ENCODE assay signal across 10 mouse cellular contexts in the genomic region with DNA sequence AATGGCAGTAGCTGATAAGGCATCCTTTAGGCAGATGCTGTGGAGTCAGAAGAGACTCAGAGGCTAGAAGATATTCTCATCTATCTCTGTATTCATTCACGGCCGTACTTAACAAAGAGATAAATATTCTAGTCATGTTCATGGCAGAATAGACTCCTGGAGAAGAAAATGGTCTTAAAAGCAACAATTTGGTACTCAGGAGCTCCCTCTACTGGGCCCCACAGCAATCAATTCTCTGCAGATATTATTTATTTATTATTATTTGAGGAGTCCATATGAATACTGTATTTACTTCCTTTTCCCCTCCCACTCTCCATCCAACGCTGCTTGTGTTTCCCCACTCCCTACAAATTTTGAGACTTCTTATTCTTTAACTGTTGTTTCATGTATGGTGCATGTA. TPM values are rescaled to one million over a fixed set of nuclear protein-coding genes. Genes with fewer than 3 reads are reported as not detected.
A peak's percentile ranks its signal among the peaks of the same experiment; 100 is the strongest.
DNase-seq lines count a peak whose midpoint lies in the region; ATAC-seq and TF ChIP-seq lines count a peak whose summit lies in the region.
"Had no signal": no experiment of that assay in that cellular context is flagged by ENCODE, and none has a peak within 500 bp of the region (broad histone marks: within the 10 kb centered on the region; RNA-seq: fewer than 3 reads in every experiment).

No protein-coding gene starts in this region.

- no peak overlapping the region for H3K9ac ChIP-seq in forebrain, embryonic 14.5 days (ENCODE audit: low read length)
- no peak overlapping the region for H3K9ac ChIP-seq in forebrain, embryonic 13.5 days
- no peak overlapping the region for H3K9ac ChIP-seq in limb, embryonic 11.5 days (ENCODE audit: low read length)

- intact Hi-C loops in left cerebral cortex, postnatal 4 days (cut with DNase I): no loop called here

- TF ChIP-seq CTCF in thymus, adult 2 months (IDR thresholded peaks at IDR 0.05; ENCODE audit: borderline replicate concordance, control insufficient read depth, extremely low read depth, insufficient read depth, low read length, poor library complexity): no peak

- no peaks in the 10 kb centered on the region for H3K4me1 ChIP-seq in forebrain, embryonic 14.5 days (ENCODE audit: control insufficient read depth, insufficient read depth, low read length)
- H3K4me1 ChIP-seq in forebrain, embryonic 13.5 days: no peaks in the 10 kb centered on the region
- no peaks in the 10 kb centered on the region for H3K4me1 ChIP-seq in limb, embryonic 11.5 days (ENCODE audit: control insufficient read depth, insufficient read depth, low read length)
- no peaks in the 10 kb centered on the region for H3K4me1 ChIP-seq in limb, embryonic 10.5 days
- H3K4me1 ChIP-seq in thymus, adult 2 months (replicated peaks; ENCODE audit: control insufficient read depth, insufficient read depth, low read length): no peaks in the 10 kb centered on the region

- no peak for ATAC-seq in forebrain, embryonic 14.5 days
- ATAC-seq in forebrain, embryonic 13.5 days: no peak
- no peak for ATAC-seq in limb, embryonic 11.5 days (ENCODE audit: insufficient number of reproducible peaks, low FRiP score, low TSS enrichment, low read depth)

- TF ChIP-seq POLR2A in thymus, adult 2 months (IDR thresholded peaks at IDR 0.05; ENCODE audit: control insufficient read depth, extremely low read depth, insufficient read depth, low read length, poor library complexity): no peak

- no peak overlapping the region for H3K4me3 ChIP-seq in forebrain, embryonic 14.5 days (ENCODE audit: low read depth, low read length)
- no peak overlapping the region for H3K4me3 ChIP-seq in forebrain, embryonic 13.5 days
- H3K4me3 ChIP-seq in limb, embryonic 11.5 days (ENCODE audit: low read depth, low read length): no peak overlapping the region
- H3K4me3 ChIP-seq in limb, embryonic 10.5 days: no peak overlapping the region
- H3K4me3 ChIP-seq in thymus, adult 2 months (ENCODE audit: control insufficient read depth, insufficient read depth, low read length): no peak overlapping the region

- peak; percentile 44 for DNase-seq in forebrain, embryonic 14.5 days (ENCODE audit: low spot score)
- DNase-seq in limb, embryonic 11.5 days (ENCODE audit: low spot score): peak; percentile 21
- no peak for DNase-seq in limb, embryonic 10.5 days (ENCODE audit: low spot score)
- DNase-seq in adipocyte (ENCODE audit: low spot score): peak; percentile 9
- peak; percentile 23 for DNase-seq in left cerebral cortex, postnatal 4 days
- DNase-seq in thymus, adult 2 months: no peak
- DNase-seq in spleen, adult 12 weeks (ENCODE audit: low spot score): no peak

- no peak overlapping the region for H3K27ac ChIP-seq in forebrain, embryonic 14.5 days (ENCODE audit: low read depth, low read length)
- no peak overlapping the region for H3K27ac ChIP-seq in forebrain, embryonic 13.5 days
- H3K27ac ChIP-seq in limb, embryonic 11.5 days (replicated peaks; ENCODE audit: low read depth, low read length): no peak overlapping the region
- no peak overlapping the region for H3K27ac ChIP-seq in limb, embryonic 10.5 days
- H3K27ac ChIP-seq in thymus, adult 2 months (ENCODE audit: control insufficient read depth, insufficient read depth, low read length): no peak overlapping the region

- H3K27me3 ChIP-seq in forebrain, embryonic 14.5 days (replicated peaks; ENCODE audit: control insufficient read depth, insufficient read depth, low read length): no peaks in the 10 kb centered on the region
- H3K27me3 ChIP-seq in forebrain, embryonic 13.5 days: no peaks in the 10 kb centered on the region
- no peaks in the 10 kb centered on the region for H3K27me3 ChIP-seq in limb, embryonic 11.5 days (ENCODE audit: control insufficient read depth, insufficient read depth, low read length)
- H3K27me3 ChIP-seq in limb, embryonic 10.5 days (ENCODE audit: low read depth, poor library complexity, severe bottlenecking): no peaks in the 10 kb centered on the region
- H3K27me3 ChIP-seq in thymus, adult 2 months (ENCODE audit: control insufficient read depth, insufficient read depth, low read length): no peaks in the 10 kb centered on the region

- 58% methylated on average over 3 of the region's 3 CpGs for WGBS in forebrain, embryonic 14.5 days
- WGBS in forebrain, embryonic 13.5 days: 51% methylated on average over 3 of the region's 3 CpGs
- 71% methylated on average over 3 of the region's 3 CpGs for WGBS in limb, embryonic 11.5 days
- 66% methylated on average over 3 of the region's 3 CpGs for WGBS in limb, embryonic 10.5 days
- WGBS in thymus, adult 2 months: 69% methylated on average over 3 of the region's 3 CpGs

- no peaks in the 10 kb centered on the region for H3K9me3 ChIP-seq in forebrain, embryonic 14.5 days (replicated peaks; ENCODE audit: control insufficient read depth, low read length)
- no peaks in the 10 kb centered on the region for H3K9me3 ChIP-seq in forebrain, embryonic 13.5 days (replicated peaks)
- no peaks in the 10 kb centered on the region for H3K9me3 ChIP-seq in limb, embryonic 11.5 days (ENCODE audit: control insufficient read depth, low read length)
- no peaks in the 10 kb centered on the region for H3K9me3 ChIP-seq in limb, embryonic 10.5 days (replicated peaks)

- H3K4me2 ChIP-seq in forebrain, embryonic 14.5 days (ENCODE audit: low read length): no peak overlapping the region
- no peak overlapping the region for H3K4me2 ChIP-seq in forebrain, embryonic 13.5 days
- no peak overlapping the region for H3K4me2 ChIP-seq in limb, embryonic 11.5 days (ENCODE audit: low read depth, severe bottlenecking)

- H3K36me3 ChIP-seq in forebrain, embryonic 14.5 days (ENCODE audit: control insufficient read depth, insufficient read depth, low read length): no peaks in the 10 kb centered on the region
- no peaks in the 10 kb centered on the region for H3K36me3 ChIP-seq in forebrain, embryonic 13.5 days (ENCODE audit: poor library complexity, severe bottlenecking)
- no peaks in the 10 kb centered on the region for H3K36me3 ChIP-seq in limb, embryonic 11.5 days (ENCODE audit: control insufficient read depth, insufficient read depth, low read length)
- H3K36me3 ChIP-seq in limb, embryonic 10.5 days: no peaks in the 10 kb centered on the region
- H3K36me3 ChIP-seq in thymus, adult 2 months (ENCODE audit: control insufficient read depth, insufficient read depth, low read length): no peaks in the 10 kb centered on the region

RNA-seq across cellular contexts. Expression of gene Lonrf3, which starts 24.3 kb away (rescaled TPM):
- polyA plus RNA-seq in forebrain, embryonic 14.5 days (2014; fragmentation: Nextera tagmentation; extraction: Ambion mirVana): 0.98 and 1.3 TPM in 2 replicates
- 1.2 and 1.4 TPM in 2 replicates for polyA plus RNA-seq in forebrain, embryonic 13.5 days (2015; fragmentation: Nextera tagmentation; extraction: Ambion mirVana)
- polyA plus RNA-seq in limb, embryonic 11.5 days (2014; fragmentation: Nextera tagmentation; extraction: Ambion mirVana): 0.10 and 0.11 TPM in 2 replicates
- 0.06 and 0.21 TPM in 2 replicates for polyA plus RNA-seq in limb, embryonic 10.5 days (2016; fragmentation: Nextera tagmentation; extraction: Ambion mirVana)
- 1 to 10 TPM; 4.7 to 5.6 TPM for total RNA-seq in left cerebral cortex, postnatal 4 days (2021)
- 1.7 and 2.3 TPM in 2 replicates for polyA plus RNA-seq in thymus, adult 2 months (2012; rRNA removed)

RNA-seq across cellular contexts. Expression of gene Gm6268, which starts 48.6 kb away (rescaled TPM):
- not detected in 2 replicates for polyA plus RNA-seq in forebrain, embryonic 14.5 days (2014; fragmentation: Nextera tagmentation; extraction: Ambion mirVana)
- polyA plus RNA-seq in forebrain, embryonic 13.5 days (2015; fragmentation: Nextera tagmentation; extraction: Ambion mirVana): not detected in 2 replicates
- polyA plus RNA-seq in limb, embryonic 11.5 days (2014; fragmentation: Nextera tagmentation; extraction: Ambion mirVana): not detected in 2 replicates
- polyA plus RNA-seq in limb, embryonic 10.5 days (2016; fragmentation: Nextera tagmentation; extraction: Ambion mirVana): not detected in 2 replicates
- total RNA-seq in left cerebral cortex, postnatal 4 days (2021): not detected
- not detected in 2 replicates for polyA plus RNA-seq in thymus, adult 2 months (2012; rRNA removed)
- polyA plus RNA-seq: gonadal fat pad, adult 2 months; liver, embryonic 16.5 days had no signal

Comparison
In these comparisons a context has a peak if more than half of its experiments do, and no peak if none do; other contexts are left out.
1. DNase-seq: peak in forebrain, embryonic 14.5 days (single experiment), limb, embryonic 11.5 days (single experiment), adipocyte (single experiment) and left cerebral cortex, postnatal 4 days (single experiment); none in limb, embryonic 10.5 days (single experiment), thymus, adult 2 months (single experiment) and spleen, adult 12 weeks (single experiment).